Mouse (Mus musculus): ENCODE data around the gene Cdc42ep1.
A peak's percentile ranks its signal among the peaks of the same experiment; 100 is the strongest.
"Not testable (repeated sequence)": the region's sequence is repeated elsewhere in the genome, so short reads cannot be mapped to it uniquely, and the experiment has no call there.

The Cdc42ep1 gene

DNA sequence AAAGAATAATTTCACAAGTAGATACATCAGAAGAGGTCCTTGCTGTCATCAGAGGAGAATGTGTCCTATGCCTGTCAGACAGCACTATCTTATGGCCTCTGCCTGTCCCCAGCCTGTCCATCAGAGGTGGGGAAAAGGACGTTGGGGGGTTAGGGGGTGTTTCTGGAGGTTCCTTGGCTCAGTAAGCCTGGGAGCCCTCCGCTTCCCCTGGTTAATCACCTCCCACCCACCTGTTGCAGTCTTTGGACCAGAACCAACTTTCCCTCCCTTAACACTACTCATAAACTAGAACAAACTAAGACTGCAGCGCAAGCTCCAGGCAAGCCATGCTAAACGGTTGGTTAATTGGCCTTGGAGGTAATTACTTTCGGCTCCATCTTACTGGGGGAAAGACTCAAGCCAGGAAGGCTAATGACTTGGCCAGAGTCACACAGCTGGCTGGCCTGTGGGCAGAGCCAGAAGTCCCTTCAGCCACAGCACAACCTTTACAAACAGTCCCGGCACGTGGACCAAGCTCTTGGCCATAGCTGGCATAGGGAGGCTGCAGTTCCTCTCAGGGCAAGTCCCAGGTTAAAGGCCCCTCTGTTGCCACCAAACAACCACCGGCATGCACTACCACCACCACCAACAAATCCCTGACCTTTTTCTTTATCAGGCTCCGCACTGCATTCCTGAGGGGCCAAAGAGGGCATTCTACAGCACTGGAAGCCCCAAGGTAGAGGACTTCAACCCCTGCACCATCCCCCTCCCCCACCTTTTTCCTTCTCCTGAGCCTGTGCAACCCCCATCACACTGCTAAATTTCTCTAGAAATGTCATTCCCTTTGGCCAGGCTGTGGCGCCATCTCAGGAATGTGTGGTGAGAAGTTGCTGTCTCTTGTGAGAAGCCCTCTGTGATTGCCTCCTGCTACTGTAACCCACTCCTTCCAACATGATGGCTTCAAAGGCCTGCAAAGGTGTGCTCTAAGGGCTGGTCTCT lies 11.4 kb upstream of the Cdc42ep1 start:
- no peak for DNase-seq

DNA sequence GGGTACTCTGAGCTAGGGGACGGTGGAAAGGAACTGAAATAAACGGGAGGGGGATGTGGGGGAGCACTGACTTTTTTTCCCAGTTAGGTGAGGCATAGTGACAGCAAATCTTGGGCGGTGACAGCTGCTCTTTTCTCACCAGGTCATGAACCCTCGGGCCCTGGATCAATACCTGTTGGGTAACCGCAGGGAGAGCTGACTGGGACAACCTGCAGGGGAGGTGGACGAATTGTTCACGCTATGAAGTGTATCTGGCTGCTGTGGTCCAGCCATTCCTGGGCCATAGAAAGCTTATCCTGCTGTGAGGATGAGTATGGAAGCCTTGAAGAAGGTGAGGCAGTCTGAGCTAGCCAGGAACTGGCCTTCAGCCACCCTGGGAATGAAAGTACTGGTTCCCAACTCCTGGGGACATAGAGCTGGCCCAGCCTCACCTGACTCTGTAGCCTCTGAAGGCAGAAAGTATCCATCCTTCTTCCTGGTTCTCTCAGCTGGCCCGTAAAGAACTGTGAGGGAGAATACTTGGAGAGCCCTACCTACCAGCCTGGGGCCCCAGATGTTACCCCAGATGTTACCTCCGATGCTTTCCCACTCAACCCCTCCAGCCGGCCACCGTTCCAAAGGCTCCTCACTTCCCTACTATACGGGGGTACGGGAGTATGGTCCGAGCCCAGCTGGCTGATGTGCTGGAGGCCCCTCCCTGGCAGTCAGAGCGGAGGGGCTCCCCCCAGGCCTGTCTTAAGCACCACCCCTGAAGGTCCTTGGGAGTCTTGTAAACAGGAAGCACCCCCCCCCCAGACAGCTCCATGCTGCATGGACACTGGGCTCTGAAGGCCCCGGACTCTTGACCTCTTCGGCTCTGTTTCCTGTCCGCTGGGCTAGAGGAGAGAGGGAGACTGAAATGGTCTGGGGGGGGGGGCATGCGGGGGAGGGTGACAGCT lies 10.4 kb upstream of the Cdc42ep1 start:
- DNase-seq: no peak

DNA sequence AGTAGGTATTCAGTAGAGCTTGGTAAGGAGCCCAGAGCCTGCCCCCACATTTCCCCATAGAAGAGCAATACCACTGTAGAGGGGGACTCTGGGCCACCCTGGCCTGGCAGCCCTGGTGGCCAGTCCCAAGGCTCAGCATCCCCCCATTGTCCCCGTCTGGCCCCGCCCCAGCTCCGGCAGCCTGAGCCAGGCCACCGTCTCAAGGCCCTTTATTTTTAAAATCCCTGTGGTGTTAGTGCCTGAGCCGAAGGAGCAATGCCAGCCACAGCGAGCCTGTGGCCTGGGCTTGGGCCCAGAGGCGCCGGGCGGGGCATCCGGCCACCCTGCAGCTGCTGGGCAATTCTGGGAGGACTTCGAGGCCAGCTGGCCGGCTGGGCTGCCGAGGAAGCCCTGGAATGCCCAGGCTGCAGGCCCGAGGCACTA lies 9.7 kb upstream of the Cdc42ep1 start:
- DNase-seq: no peak

DNA sequence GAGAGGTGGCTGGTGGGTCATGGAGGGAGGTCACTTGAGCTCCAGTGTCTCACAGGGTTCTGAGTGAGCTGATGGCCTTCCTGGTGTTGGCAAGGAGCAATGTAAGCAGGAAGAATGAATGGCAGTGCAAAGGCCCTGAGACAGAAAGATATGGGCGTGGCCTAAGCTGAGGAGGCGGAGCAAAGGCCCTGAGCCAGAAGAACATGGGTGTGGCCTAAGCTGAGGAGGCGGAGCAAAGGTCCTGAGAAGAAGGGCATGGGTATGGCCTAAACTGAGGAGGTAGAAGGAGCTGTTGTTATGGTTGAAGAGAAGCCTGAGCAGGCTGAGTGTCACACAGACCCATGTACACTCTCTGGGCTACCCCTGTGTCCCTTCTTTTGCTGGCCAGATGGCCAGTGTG lies 8.8 kb upstream of the Cdc42ep1 start:
- DNase-seq: no peak

DNA sequence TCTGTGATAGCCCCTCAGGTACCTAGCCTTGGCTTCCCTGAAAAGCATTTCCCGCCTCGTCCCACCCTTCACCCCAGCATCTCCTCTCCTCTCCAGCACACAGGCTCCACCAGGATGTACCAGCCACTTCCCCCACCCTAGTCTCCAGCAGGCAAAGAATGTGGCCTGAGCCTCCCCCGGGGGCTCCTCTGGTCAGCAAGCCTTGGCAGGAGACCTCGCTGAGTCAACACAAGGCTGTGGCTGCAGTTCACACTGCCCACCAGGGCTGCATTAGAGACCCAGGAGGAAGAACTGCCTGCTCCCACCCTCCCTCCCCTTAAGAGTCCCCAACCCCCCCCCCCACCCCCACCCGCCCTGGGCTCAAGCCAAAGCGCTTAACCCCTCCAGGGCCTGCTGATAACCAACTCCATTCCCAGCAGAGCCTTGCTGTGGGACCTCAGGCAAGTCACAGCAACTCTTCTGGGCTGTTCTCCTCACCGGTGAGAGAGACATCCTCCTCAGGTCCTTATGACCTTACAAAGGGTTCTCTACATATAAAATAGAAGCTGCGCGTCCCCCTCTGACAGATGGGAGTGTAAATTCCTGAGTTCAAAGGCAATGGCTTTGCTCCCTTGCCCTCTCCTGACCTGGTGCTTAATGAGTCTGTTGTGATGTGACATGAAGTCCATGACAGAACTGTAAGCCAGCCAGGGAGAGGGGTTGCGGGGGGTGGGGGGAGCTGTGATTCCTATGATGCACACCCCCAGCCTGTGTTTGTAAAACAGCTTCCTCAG lies 8.0 kb upstream of the Cdc42ep1 start:
- no peak for DNase-seq

DNA sequence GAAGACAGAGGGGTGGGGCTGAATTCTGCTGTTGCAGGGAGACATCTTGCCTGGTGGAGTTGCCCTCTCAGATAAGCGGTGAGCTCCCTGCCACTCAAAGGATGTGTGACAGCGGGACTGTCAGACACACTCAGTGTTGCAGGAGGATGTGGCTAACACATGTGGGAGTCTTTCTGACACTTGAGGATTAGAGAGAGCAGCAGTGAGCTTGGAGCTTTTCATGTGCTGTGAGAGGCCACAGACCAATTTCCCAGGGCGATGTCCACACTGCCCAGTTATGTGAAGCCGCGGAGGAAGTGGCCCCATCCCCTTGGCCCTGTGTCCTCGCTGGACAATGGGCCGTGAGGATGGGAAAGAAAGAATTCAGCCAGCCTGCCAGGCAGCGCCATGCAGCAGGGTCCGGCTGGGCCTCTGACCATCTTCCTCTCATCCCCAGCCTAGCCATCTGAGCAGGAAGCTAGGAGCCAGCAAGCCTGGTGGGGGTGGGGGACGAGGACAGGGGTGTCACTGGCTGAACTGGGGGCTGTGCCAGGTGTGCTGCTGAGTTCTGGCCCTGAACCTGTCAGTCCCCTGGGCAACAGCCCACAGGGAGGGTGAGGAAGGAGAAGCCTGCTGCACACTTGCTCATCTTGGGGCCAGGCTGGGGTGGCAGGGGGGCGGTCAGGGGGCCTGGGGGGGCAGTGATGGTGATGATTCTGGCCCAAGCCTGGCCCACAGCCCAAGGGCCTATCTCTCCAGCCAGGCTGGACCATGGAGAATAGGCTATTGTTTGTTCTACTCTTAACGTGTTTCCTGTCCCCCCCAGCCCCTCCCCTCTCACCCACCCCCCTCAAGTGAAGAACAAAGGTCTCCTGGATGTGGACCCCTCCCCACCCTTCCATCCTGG lies 7.0 kb upstream of the Cdc42ep1 start:
- DNase-seq: peak; percentile 38

DNA sequence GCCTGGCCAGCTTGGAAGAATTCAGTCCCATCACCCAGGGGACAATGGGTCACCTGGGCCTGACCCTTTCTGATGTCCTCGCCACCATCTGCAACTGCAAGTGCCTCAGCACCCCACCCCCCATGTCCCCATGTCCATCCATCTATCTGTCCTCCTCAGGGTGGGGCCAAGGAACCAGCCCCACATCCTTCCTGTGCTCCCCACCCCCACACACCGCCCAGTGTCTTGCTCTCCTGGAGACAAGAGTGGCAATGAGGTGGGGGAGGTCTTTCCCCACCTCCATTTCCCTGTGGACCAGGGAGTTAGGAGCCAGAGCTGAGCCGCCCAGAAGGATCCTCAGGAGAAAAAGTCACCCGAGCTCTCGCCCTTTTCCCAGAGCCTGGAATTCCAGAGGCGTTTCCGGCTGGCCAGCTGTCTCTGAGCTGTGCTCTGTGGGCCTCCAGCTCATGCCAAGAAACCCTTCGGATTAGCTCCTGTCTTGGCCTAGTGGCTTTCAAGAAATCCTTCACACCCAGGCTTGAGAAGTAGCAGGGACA lies 6.3 kb upstream of the Cdc42ep1 start:
- no peak for DNase-seq

DNA sequence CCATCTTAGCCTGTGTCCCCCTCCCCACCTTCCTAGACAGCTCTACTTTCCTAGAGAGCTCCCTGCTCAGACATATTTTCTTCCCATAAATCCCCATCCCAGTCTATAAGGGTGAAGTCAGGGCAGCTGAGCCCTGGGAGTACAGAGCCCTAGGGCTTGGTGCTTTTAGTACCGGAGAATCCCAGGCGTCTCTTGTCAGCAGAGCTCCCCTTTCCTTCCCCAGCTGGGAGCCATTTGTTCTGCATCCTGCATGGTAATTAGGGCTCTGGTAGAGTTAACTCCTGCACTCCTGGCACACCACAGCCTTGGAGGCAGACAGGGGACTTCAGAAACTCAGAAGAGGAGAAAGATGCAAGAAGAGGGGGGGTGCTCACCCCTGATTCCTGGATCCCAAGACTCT lies 2.7 kb upstream of the Cdc42ep1 start:
- DNase-seq: no peak

DNA sequence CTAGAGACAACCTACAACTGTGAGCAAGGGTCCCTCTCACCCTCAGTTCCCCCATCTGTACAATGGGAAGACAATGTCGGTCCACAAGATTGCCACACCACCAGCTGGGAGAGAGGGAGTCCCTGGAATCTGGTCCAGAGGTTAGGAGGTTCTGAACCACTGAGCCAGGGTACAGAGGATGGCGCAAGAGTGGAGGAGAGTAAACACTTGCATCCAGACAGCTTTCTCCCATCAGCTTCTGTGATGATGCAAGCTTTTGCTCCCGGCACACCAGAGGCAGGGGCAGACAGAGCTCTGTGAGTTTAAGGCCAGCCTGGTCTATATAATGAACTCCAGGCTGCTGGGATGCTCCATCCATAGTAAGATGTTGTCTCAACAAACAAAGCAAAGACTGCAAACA lies 2.2 kb upstream of the Cdc42ep1 start:
- no peak for DNase-seq

DNA sequence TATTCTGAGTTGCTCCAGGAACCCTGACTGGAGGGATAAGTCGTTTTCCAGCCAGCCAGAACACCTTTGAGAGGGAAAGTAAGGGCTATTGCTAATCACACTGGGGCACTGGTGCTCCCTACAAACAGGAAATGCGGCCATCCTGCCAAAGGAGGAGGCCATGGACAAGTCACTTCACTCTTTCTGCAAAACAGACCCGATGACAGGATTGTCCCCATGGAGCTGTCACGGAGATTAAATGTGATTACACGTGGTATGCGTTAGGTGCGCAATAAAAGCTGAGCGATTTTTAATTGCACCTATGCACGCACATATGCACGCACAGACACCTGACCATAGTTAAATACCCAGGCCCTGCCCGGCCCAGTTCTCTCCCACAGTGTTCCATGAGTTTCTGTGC lies 1.7 kb upstream of the Cdc42ep1 start:
- DNase-seq: no peak

DNA sequence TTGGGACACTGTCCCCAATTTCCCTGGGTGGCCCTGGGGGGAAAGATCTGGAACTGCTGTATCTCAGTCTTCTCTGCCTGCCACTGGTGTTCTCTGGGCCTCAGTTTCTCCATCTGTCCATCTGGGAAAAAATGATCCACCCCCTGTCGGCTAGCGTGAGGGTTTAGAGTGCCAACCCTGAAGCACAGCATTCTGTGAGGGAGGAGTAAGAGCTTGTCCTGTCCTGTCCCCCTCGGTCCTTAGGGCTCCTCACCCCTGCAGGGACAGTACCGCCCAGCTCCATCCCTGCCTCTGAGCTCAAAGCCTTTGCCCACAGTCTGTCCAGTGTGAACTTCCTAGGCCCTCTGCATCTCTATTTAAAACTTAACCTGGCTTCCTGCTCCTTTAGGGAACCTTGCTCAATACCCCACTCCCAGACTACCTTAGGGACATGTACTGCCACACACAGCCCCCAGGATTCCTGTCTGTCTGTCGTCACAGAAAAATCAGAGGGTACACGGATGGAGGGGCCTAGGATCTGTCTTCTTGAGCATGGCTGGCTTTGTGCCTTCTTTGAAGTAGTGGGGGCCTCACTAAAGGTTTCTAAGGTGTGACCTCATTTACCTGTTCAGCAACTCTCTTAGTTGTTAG lies 1.1 kb upstream of the Cdc42ep1 start:
- no peak for DNase-seq

DNA sequence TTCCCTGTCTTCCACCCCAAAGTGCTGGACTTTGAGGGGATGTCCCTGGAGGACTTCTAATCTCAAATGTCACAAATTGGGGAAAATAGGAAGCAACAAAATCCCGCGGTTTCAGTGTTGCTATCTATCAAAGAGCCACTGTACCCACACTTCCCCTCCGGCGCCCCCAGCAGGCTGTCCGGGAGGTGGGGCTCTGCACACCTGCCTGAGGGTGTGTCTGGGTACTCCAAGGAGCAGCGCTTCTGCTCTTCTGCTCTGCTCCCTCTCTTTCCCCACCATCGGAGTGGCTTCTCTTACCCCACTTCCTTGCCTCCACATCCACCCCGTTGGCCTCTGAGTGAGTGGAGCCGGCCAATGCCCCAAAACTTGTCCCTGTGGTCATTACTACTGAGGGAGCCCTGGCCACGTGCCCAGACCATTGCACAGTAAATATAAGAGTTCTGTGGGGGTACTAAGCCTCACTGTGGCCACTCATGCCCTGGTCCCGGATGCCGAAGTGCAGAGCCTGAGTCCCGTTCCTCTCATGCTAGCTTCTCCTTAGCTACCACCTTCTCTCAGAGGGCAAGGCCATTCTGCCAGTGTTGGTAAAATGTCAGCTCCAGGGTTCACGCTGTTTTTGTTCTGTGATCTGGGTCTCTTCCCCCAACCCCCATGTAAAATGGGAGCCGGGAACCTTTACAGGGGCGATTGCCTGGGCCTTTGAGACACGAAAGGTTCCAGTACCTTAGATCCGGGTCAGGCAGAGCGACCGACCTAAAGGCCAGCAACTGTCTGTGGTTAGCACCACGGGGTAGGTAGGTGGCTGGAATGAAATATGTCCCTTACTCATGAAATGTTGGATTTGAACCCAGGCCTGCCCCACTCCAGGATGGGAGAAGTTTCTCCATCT lies 1.4 kb downstream of the Cdc42ep1 start:
- DNase-seq: peak; percentile 83

DNA sequence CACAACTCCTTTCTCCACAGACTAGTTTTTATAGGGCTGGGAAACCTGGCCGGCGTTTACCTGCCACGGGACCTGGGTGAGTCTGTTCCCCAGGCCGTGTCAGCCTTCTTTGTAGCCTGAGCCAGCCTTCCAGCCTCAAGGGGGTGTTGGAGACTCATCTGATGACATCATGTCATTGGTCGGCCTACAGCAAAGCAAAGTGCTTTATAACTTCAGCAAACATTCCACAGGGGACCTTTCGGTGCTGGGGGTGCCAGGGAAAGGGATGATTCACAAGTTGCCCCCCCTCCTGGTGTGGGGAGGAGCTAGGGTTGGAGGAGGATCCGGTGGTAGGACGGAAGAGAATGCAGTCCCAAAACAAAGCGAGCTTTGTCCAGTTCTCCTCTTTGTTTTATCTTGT lies 2.4 kb downstream of the Cdc42ep1 start:
- DNase-seq: no peak

DNA sequence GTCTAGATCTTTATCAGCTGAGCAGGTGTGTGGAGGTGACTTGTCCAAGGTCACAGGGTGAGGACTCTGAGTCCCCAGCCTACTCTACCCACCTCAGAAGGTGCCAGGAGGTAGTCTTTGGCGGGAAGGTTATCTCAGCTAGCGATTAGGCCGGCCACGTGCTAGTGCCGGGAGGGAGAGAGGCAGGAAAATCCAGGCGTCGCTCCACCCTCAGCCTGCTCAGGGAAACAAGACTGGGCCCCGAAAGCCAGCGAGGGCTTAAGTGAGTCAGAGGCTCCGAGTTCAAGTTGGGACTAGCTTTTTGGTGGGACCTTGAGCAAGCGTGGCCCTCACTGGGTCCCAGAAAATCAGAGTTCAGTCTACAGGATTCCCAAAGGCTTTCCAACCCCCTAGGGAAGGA lies 2.9 kb downstream of the Cdc42ep1 start:
- DNase-seq: no peak

DNA sequence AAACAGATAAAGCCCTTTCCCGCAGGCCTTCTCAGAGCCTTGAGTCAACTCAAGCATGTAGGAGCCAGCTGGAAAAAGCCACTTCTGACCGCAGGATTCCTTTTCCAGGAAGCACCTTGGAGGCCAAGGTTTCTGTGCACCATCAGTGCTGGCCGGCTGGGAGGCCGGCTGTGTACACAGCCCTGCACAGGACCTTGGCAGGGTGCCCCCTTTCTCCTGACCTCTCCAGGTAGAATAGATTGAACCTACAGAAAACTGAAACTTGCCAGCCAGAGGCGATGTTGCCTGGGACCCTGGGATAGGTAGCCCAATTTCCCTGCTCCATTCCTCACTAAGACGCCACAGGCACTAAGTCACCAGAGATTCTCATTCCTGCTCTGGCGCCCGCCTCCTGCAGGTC lies 3.4 kb downstream of the Cdc42ep1 start:
- DNase-seq: no peak

DNA sequence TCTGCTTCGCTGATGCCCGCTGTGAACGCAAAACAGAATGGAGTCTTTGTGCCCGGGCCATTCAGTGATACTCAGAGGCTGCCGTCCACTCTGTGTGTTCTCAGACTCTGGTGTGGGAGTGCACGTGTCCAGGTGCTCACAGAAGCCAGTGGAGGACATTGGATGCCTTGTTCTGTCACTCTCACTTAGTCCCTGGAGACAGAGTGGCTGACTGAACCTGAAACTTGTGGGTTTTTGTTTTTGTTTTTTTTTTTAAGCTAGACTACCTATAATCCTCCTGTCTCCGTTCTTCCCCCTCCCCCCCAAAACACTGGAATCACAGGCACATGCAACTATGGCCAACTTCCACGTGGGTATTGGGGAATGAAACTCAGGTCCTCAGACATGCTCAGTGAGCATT lies 3.9 kb downstream of the Cdc42ep1 start:
- no peak for DNase-seq

DNA sequence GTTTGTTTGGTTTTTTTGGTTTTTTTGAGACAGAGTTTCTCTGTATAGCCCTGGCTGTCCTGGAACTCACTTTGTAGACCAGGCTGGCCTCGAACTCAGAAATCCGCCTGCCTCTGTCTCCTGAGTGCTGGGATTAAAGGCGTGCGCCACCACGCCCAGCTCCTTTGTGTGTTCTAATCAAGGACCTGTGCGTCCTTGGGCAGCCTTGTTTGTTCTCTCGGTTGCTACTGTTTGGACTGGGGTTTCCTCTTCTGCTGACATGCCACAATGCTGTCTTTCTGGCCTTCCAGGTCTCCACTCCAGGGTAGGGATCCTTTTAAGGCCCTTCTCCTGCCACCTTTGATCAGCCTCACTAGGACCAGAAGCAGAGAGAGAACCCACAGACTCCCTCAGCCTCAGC lies 4.4 kb downstream of the Cdc42ep1 start:
- DNase-seq: not testable (repeated sequence)

DNA sequence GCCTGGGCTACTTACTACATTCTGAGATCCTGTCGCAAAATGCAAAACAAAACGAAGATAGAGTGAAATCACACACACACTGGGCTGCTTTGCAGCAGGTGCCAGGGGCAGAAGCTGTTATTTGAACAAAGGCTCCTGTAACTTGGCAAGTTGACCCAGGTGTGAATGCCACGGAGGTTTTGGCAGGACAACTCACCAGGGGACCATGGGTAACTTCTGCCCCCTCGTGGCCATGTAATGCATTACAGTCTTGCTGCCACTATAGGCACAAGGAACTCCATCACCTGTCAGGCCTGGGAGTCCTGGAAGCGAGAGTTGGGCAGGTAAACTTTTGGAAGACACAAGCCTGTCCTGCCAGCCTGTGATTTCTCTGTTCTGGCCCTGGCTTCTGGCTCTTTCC lies 6.0 kb downstream of the Cdc42ep1 start:
- DNase-seq: peak; percentile 87

DNA sequence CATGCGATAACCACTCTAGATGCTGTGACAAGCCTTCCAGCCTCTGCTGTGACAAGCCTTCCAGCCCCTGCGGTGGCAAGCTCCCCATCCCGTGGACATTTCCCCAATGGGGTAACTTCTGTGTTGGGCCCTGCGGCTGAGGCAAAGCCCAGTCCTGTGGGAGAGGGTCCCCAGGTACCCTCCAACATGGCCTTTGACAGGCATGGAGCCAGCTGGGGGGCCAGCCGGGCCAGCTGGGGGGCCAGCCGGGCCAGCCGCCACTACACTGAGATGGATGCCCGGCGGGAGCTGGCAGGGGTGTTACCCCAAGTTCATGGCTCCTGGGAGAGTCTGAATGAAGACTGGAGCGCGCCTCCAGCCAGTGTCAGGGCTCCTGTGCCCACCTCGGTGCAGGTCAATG lies 7.1 kb downstream of the Cdc42ep1 start:
- no peak for DNase-seq

Data from thymus, postnatal 14 days (tissue).